Mouse (Mus musculus) lung, embryonic 16.5 days (tissue): ENCODE data around the gene Shoc2. TPM values are rescaled to one million over a fixed set of nuclear protein-coding genes. Genes with fewer than 3 reads are reported as not detected.

Experiments
- ATAC-seq: fragments of 200-750 bp; cut with Nextera tagmentation; 2 replicates; pipeline ENCODE4 v1.8.0; 2017; ENCODE audit warnings: low read depth, mild to moderate bottlenecking, moderate library complexity
- H3K27ac ChIP-seq: fragments of 300-500 bp; sonication (generic); 2 replicates; pipeline ENCODE4 v1.5.1; 2014; ENCODE audit warnings: mild to moderate bottlenecking, control low read depth, low read length
- H3K27me3 ChIP-seq: fragments of 300-500 bp; sonication (generic); 2 replicates; pipeline ENCODE4 v1.6.1; 2014; ENCODE audit warnings: low read depth, low read length, mixed read lengths; ENCODE audit not compliant: control insufficient read depth, insufficient read depth
- H3K36me3 ChIP-seq: fragments of 300-500 bp; sonication (generic); 2 replicates; pipeline ENCODE4 v1.6.1; 2014; ENCODE audit warnings: low read length; ENCODE audit not compliant: control insufficient read depth, insufficient read depth
- H3K4me1 ChIP-seq: fragments of 300-500 bp; sonication (generic); replicated peaks from 2 replicates; pipeline ENCODE4 v1.6.1; 2014; ENCODE audit warnings: low read length, mixed read lengths; ENCODE audit not compliant: control insufficient read depth, insufficient read depth
- H3K4me2 ChIP-seq: fragments of 300-500 bp; sonication (generic); 2 replicates; pipeline ENCODE4 v1.6.1; 2014; ENCODE audit warnings: low read depth, low read length, control low read depth
- H3K4me3 ChIP-seq: fragments of 300-500 bp; sonication (generic); 2 replicates; pipeline ENCODE4 v1.5.1; 2014; ENCODE audit warnings: mild to moderate bottlenecking, low read length, control low read depth
- H3K9ac ChIP-seq: fragments of 300-500 bp; sonication (generic); 2 replicates; pipeline ENCODE4 v1.6.1; 2014; ENCODE audit warnings: low read length, control low read depth
- H3K9me3 ChIP-seq: fragments of 300-500 bp; sonication (generic); 2 replicates; pipeline ENCODE4 v1.6.1; 2016; ENCODE audit warnings: low read length; ENCODE audit not compliant: control insufficient read depth
- WGBS: fragments of 180-500 bp; shearing (Covaris S2); extraction: QIAGEN DNeasy Blood & Tissue Kit; methylation state at CpG from one replicate; pipeline ENCODE4 v1.1.7; 2014; 5-methylcytosine and 5-hydroxymethylcytosine counted together
- polyA plus RNA-seq: library from polyadenylated mRNA; unstranded; fragments of >200 nt; fragmentation: Nextera tagmentation; extraction: Ambion mirVana; gene quantifications from 2 replicates; pipeline ENCODE4 v1.2.1, GENCODE M21; 2015

Shoc2 gene
- polyA plus RNA-seq, 1 experiment from 2014 or later: 49.5 TPM

DNA sequence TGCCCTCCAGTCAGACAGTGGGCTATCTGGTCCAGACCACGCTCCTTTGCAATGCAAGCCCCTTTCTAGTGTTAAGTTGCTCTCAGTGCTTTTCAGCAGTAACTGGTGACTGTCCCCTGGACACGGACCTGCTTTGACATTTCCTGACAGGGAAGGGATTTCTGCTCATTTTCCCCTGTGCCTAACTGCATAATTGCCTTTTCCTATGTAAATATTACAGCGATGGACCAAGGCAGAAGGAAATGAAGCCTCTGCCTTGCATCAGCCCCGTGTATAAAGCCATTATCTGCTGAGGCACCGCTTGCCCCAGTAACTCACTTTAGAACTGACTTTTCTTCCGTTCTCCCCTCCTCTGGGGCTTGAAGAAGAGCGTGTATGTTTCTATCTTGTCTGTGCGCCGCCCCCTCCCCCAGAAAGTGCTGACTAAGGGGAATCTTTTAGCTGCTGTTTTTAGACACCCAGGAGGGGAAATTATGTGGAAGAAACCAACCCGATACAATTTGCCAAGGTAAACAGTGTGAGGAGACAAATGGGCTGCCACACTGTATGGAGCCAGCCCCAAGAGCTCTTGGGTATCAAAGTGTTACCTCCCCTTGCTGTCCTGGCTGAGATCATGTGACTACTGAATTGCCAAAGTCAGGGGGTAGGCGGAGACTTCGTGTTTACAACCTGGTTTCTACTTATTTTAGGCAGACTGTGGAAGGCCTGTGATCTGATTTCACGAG, 104.2 kb downstream of the Shoc2 start:
- no peaks in the 10 kb centered on the region for H3K9me3 ChIP-seq
- peaks cover 47% of the 10 kb centered on the region for H3K27me3 ChIP-seq
- no peak overlapping the region for H3K27ac ChIP-seq
- no peak for ATAC-seq
- H3K9ac ChIP-seq: no peak overlapping the region
- H3K36me3 ChIP-seq: no peaks in the 10 kb centered on the region
- peaks cover 27% of the 10 kb centered on the region for H3K4me1 ChIP-seq
- H3K4me2 ChIP-seq: no peak overlapping the region
- WGBS: 5% methylated on average over 13 of the region's 13 CpGs
- H3K4me3 ChIP-seq: no peak overlapping the region

DNA sequence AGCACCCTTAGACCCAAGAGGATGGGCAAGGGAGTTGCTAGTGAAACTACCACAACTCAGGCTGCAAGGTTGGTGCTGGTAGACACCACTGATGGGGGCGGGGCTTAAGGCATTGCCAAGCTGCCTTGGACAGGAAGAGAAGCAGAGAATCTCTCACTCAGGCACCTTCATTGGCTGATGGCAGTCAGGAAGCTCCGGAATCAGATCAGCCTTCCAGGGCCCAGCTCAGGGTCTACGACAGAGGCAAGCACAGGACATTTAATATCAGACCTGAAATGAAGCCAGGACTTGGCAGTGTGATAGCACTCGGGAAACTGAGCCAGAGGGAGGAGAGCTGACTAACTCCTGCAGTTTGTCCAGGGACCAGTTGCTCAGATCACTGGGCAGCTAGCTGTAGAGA, 107.5 kb downstream of the Shoc2 start:
- Histone ChIP-seq H3K4me3 (no peak overlapping the region), H3K36me3 (no peaks in the 10 kb centered on the region), H3K9ac (no peak overlapping the region), H3K9me3 (no peaks in the 10 kb centered on the region), H3K27me3 (peaks cover 31% of the 10 kb centered on the region), H3K4me1 (peaks cover 9% of the 10 kb centered on the region), H3K4me2 (no peak overlapping the region), H3K27ac (no peak overlapping the region)
- no peak for ATAC-seq
- 54% methylated on average over 4 of the region's 4 CpGs for WGBS

- no peaks in the 10 kb centered on the region for H3K4me1 ChIP-seq
- H3K4me3 ChIP-seq: no peak overlapping the region
- no peaks in the 10 kb centered on the region for H3K36me3 ChIP-seq
- H3K27ac ChIP-seq: no peak overlapping the region
- 66% methylated on average over 5 of the region's 5 CpGs for WGBS
- H3K27me3 ChIP-seq: peaks cover 3% of the 10 kb centered on the region; the same call in 1 of the 2 replicates
- H3K9me3 ChIP-seq: no peaks in the 10 kb centered on the region
- H3K4me2 ChIP-seq: no peak overlapping the region
- H3K9ac ChIP-seq: no peak overlapping the region
- no peak for ATAC-seq
Observed at GRCm38 (mm10) chr19:54055845-54056244, 111.7 kb downstream of the Shoc2 start.

GRCm38 (mm10) chr19:54068447-54068846, 124.3 kb downstream of the Shoc2 start:
- no peak for ATAC-seq

DNA sequence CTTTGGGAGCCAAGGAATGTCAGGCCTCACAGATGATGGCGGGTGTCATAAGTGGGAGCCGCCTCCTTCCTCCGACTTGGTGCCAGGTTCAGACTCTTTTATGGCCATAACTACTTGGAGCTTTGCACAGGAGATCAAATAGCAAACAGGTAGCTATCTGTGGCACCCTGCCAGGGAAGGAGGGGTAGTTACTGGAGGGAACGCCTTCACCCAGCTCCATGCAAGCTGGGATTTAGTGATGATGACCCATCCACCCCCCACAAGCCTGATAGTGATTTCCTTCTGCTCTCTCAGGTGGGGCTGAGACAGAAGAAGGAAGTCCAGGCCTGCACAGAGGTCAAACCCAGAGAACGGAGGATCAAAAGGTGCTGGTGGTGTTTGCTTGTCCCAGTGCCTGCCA, 126.4 kb downstream of the Shoc2 start:
- no peak overlapping the region for H3K4me2 ChIP-seq
- ATAC-seq: peak; percentile 58; the same call in 1 of the 2 replicates
- H3K36me3 ChIP-seq: no peaks in the 10 kb centered on the region
- H3K4me1 ChIP-seq: no peaks in the 10 kb centered on the region; the same call in 1 of the 2 replicates
- H3K9ac ChIP-seq: no peak overlapping the region
- no peaks in the 10 kb centered on the region for H3K27me3 ChIP-seq
- H3K4me3 ChIP-seq: no peak overlapping the region
- WGBS: 38% methylated on average over 5 of the region's 5 CpGs
- H3K27ac ChIP-seq: no peak overlapping the region
- H3K9me3 ChIP-seq: no peaks in the 10 kb centered on the region

More at GRCm38 (mm10) chr19:54068447-54068846, 124.3 kb downstream of the Shoc2 start:
- H3K4me1 ChIP-seq: no peaks in the 10 kb centered on the region; the same call in 1 of the 2 replicates
- WGBS: 86% methylated on average over 7 of the region's 7 CpGs
- H3K27me3 ChIP-seq: no peaks in the 10 kb centered on the region
- no peak overlapping the region for H3K4me2 ChIP-seq
- H3K36me3 ChIP-seq: no peaks in the 10 kb centered on the region
- H3K9ac ChIP-seq: no peak overlapping the region
- no peak overlapping the region for H3K4me3 ChIP-seq
- H3K9me3 ChIP-seq: no peaks in the 10 kb centered on the region
- no peak overlapping the region for H3K27ac ChIP-seq

GRCm38 (mm10) chr19:54072233-54072800, 128.2 kb downstream of the Shoc2 start:
- Histone ChIP-seq H3K9me3 (no peaks in the 10 kb centered on the region), H3K36me3 (no peaks in the 10 kb centered on the region), H3K27me3 (no peaks in the 10 kb centered on the region), H3K4me3 (no peak overlapping the region), H3K27ac (no peak overlapping the region), H3K9ac (no peak overlapping the region), H3K4me2 (no peak overlapping the region), H3K4me1 (no peaks in the 10 kb centered on the region; the same call in 1 of the 2 replicates)
- peak; percentile 64 for ATAC-seq
- 59% methylated on average over 5 of the region's 5 CpGs for WGBS

DNA sequence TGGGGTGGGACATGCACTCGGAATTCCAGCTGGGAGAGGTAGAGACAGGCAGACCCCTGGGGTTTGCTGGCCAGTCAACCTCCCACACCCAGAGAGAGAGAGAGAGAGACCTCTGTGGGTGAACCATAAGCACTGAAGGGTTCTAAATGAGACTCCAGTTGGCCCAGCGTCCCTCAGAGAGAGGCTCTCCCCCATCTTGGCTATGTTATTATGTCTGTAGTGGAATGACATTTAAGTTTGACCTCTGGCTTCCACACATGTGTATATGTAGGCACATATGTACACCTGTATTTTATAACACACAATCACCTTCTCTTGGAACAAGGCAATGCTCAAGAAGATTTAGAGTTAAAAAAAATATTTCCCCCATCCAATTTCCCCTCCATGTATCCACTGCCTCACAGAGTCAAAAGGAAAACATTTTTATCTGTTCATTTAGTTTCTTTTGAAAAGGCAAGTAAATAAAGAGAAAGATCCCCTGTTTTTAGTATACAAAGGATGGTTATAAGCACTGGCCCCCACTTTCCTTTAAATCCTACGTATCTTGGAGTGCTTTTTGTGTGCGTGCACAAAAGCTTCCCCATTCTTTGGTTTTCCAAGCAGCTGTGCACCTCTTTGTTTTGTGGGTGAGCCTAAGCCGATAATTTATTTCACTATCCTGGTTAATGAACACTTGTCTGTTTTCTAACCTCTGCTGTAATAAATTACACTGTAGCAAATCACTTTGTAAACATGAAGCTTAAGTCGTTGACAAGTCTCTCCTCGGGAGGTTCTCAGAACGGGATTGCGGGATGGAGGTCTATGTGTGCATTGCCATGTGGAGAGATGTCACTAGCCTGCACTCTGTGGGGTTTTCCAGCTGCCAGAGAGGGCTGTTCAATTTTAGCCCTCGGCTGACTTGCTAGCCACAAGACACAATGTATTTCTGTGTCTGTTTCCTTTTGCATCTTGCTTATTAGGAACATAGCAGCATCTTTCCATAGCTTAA, 132.6 kb downstream of the Shoc2 start:
- no peaks in the 10 kb centered on the region for H3K9me3 ChIP-seq
- no peaks in the 10 kb centered on the region for H3K27me3 ChIP-seq
- no peak overlapping the region for H3K9ac ChIP-seq
- ATAC-seq: peak; percentile 43; the same call in 1 of the 2 replicates
- H3K36me3 ChIP-seq: no peaks in the 10 kb centered on the region
- H3K4me1 ChIP-seq: no peaks in the 10 kb centered on the region
- no peak overlapping the region for H3K4me3 ChIP-seq
- WGBS: 26% methylated on average over 10 of the region's 10 CpGs
- no peak overlapping the region for H3K4me2 ChIP-seq
- H3K27ac ChIP-seq: no peak overlapping the region

- 60% methylated on average over 9 of the region's 9 CpGs for WGBS
- Histone ChIP-seq H3K4me3 (no peak overlapping the region), H3K27ac (no peak overlapping the region), H3K4me2 (no peak overlapping the region), H3K9ac (no peak overlapping the region), H3K27me3 (0 out of 2 replicates have a peak, but pooled peaks cover 2% of the 10 kb centered on the region), H3K9me3 (no peaks in the 10 kb centered on the region), H3K4me1 (no peaks in the 10 kb centered on the region), H3K36me3 (no peaks in the 10 kb centered on the region)
- ATAC-seq: no peak
Observed at GRCm38 (mm10) chr19:54081303-54081702, 137.2 kb downstream of the Shoc2 start.

DNA sequence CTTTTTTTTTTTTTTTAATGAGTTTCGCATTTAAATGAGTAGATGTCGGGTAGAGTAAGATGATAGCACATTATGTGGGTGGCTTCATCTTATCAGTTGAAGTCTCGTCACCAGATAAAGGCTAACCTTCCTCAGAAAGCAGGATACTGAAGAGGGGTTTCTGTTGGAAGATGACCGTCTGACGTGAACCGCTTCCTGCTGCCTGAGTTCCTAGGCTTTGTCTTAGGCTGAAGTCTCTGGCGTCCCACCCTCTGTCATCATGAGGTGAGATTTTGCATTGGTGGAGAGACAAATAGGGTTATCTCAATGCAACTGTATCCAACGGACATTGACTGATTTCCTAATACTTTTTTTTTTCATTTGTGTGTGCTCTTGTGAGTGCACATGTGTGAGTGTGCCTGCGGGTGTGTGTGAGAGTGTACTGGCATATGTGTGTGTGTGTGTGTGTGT, 137.6 kb downstream of the Shoc2 start:
- WGBS: 66% methylated on average over 9 of the region's 9 CpGs
- Histone ChIP-seq H3K27me3 (0 out of 2 replicates have a peak, but pooled peaks cover 2% of the 10 kb centered on the region), H3K27ac (no peak overlapping the region), H3K9ac (no peak overlapping the region), H3K4me3 (no peak overlapping the region), H3K4me2 (no peak overlapping the region), H3K36me3 (no peaks in the 10 kb centered on the region), H3K9me3 (no peaks in the 10 kb centered on the region), H3K4me1 (no peaks in the 10 kb centered on the region)
- ATAC-seq: no peak
